Mouse (Mus musculus): Measurements from ENCODE around the gene Bin2.
"Not testable (repeated sequence)": the region's sequence is repeated elsewhere in the genome, so short reads cannot be mapped to it uniquely, and the experiment has no call there.

DNA sequence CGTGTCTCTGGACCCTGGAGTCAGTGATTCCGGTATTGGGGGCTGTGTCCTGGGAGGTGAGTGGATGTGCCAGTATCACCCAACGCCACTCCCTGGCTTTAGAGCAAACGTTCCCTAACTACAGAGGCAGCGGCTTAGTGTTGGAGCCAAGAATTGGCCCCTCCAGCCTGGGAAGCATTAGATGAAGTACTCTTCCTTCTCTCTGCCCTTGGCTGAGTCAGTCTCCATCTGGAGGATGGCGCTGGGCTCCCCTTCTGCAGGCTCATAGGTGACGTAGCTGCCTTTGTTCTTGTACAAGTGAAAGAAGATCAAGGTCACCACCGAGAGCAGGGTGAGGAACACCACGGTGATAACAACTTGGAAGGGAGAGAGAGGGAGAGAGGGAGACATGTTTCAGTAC, 47.7 kb downstream of the Bin2 start:
- TF ChIP-seq CTCF, EP300 (IDR thresholded peaks at IDR 0.05; ENCODE audit: low read depth): not testable (repeated sequence)
